Mouse (Mus musculus) limb, embryonic 10.5 days (tissue): ENCODE measurements at regions not wholly inside any gene's neighbourhood (a gene's known extent, or its start where the extent isn't known, plus 50 kb on each side); places are given as distances from the start of the nearest gene placed in this dataset.

ENCODE experiments used
- DNase-seq: peaks from one replicate; pipeline ENCODE4 v3.0.0-alpha.2; 2017; ENCODE audit warnings: low spot score
- H3K27ac ChIP-seq: fragments of 300-500 bp; sonication (generic); 2 replicates; pipeline ENCODE4 v1.5.1; 2016; ENCODE audit warnings: mild to moderate bottlenecking
- H3K27me3 ChIP-seq: fragments of 300-500 bp; sonication (generic); 2 replicates; pipeline ENCODE4 v1.6.1; 2016; ENCODE audit warnings: low read depth, mild to moderate bottlenecking; ENCODE audit not compliant: poor library complexity, severe bottlenecking
- H3K36me3 ChIP-seq: fragments of 300-500 bp; sonication (generic); 2 replicates; pipeline ENCODE4 v1.6.1; 2016; ENCODE audit warnings: mild to moderate bottlenecking, moderate library complexity
- H3K4me1 ChIP-seq: fragments of 300-500 bp; sonication (generic); 2 replicates; pipeline ENCODE4 v1.6.1; 2016
- H3K4me3 ChIP-seq: fragments of 300-500 bp; sonication (generic); 2 replicates; pipeline ENCODE4 v1.5.1; 2016; ENCODE audit warnings: mild to moderate bottlenecking, moderate library complexity
- H3K9me3 ChIP-seq: fragments of 300-500 bp; sonication (generic); replicated peaks from 2 replicates; pipeline ENCODE4 v1.6.1; 2016; ENCODE audit warnings: mild to moderate bottlenecking
- WGBS: fragments of 180-500 bp; shearing (Covaris S2); methylation state at CpG from one replicate; pipeline ENCODE4 v1.1.7; 2016; 5-methylcytosine and 5-hydroxymethylcytosine counted together

DNA sequence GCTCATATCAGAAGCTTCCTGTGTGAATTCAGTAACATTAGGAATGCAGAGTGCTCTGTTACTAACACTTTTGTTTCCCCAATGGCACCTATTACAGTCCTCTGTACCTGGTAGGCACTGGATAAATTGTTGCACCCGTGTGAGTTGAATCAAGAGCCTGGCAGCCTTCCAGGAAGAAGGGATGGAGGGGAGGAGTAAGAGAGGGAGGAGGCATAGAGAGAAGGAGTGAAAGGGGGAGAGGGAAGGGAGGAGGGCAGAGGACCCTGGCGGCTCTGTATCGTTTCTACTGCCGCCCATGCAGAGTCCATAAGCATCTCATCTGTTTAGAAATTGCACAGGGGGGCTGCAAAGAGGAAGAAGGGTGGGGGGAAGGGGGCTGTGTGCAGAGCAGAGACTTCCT is 215.7 kb upstream of the Zmiz1 start:
- 46% methylated on average over 4 of the region's 4 CpGs for WGBS
- H3K27ac ChIP-seq: peak overlapping the region; percentile 77; the same call in 1 of the 2 replicates
- no peak for DNase-seq

DNA sequence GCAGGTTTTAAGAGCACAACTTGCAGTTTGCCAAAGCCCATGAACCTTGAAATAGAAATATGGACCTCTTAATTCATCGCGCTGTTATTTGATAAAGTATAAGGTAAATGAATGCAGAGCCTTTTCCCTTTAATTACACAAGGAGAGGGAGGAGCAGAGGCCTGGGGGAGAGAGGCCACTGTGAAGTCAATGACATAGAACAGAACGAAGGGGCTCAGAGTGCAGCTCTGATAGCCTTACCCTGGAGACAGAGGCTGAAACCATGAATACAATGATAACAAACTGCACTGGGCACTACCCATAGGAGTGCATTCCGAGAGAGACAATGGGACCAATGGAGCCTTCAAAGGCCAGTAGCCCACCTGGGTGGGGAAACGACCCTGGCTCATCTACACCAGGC is 215.3 kb upstream of the Zmiz1 start:
- no peak for DNase-seq
- WGBS: 76% methylated on average over 5 of the region's 5 CpGs
- Histone ChIP-seq H3K27ac (peak overlapping the region; percentile 77), H3K4me3 (no peak overlapping the region), H3K4me1 (peaks cover 53% of the 10 kb centered on the region), H3K36me3 (no peaks in the 10 kb centered on the region), H3K9me3 (no peaks in the 10 kb centered on the region), H3K27me3 (no peaks in the 10 kb centered on the region)

More for the DNA sequence above, 215.7 kb upstream of the Zmiz1 start:
- Histone ChIP-seq H3K9me3 (no peaks in the 10 kb centered on the region), H3K4me3 (no peak overlapping the region), H3K4me1 (peaks cover 53% of the 10 kb centered on the region), H3K27me3 (no peaks in the 10 kb centered on the region), H3K36me3 (no peaks in the 10 kb centered on the region)

DNA sequence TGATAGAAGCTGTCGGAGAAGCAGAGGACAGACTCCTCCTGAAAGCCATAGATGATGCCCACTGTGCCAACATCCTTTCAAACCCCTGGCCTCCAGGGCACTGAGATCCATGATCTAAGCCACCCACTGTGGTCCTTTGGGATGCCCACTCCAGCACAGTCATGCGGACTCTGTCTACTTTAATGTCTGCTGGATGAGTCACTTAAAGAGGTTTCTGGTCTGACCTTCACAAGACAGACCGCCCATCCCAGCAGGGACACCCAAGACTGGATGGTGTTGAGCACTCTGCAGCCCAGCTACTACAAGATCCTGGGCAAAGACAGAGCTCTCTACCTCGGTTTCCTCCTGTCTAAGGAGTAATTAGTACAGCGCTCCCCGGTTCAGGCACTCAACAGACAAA is 214.1 kb upstream of the Zmiz1 start:
- H3K4me1 ChIP-seq: peaks cover 44% of the 10 kb centered on the region
- DNase-seq: no peak
- no peaks in the 10 kb centered on the region for H3K27me3 ChIP-seq
- peak overlapping the region; percentile 77 for H3K27ac ChIP-seq
- no peaks in the 10 kb centered on the region for H3K9me3 ChIP-seq
- 90% methylated on average over 6 of the region's 6 CpGs for WGBS
- no peaks in the 10 kb centered on the region for H3K36me3 ChIP-seq
- H3K4me3 ChIP-seq: no peak overlapping the region

DNA sequence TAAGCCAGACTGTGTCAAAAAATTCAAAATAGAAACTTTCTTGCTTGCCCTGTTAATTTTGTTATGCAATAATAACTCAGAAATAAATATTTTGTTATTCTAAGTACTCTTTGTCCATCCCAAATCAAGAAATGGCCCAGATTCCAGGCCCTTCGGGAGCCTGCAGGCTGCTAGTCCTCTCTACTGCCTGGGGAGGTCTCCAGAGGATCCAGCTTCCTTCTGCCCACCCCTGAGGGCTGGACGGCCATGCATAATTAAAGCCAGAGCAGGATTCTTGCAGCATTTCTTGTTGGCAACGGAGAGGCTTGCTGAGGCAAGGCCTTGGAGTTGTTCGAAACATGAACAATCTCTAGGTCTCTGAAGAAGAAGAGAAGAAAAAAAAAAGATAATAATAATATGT is 213.3 kb upstream of the Zmiz1 start:
- Histone ChIP-seq H3K4me1 (peaks cover 36% of the 10 kb centered on the region), H3K36me3 (no peaks in the 10 kb centered on the region), H3K4me3 (no peak overlapping the region), H3K9me3 (no peaks in the 10 kb centered on the region), H3K27ac (peak overlapping the region; percentile 77), H3K27me3 (no peaks in the 10 kb centered on the region)
- DNase-seq: no peak
- 41% methylated on average over 4 of the region's 4 CpGs for WGBS

DNA sequence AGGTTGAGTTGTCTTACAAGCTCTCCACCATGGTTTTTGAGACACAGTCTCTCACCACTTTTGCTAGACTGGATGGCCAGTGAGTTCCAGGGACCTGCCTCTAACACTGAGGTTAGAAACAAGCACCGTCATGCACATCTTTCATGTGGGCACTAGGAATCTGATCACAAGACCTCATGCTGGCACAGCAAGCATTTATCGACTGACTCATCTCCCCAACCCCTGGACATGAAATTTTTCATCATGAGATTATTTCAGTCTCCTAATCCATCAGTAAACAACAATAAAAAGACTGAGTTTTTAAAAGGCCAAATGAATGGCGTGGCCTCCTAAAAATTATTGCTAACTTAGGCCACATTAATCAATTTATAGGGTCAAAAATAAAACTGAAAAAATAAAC is 210.0 kb upstream of the Zmiz1 start:
- Histone ChIP-seq H3K4me1 (peaks cover 20% of the 10 kb centered on the region), H3K27me3 (no peaks in the 10 kb centered on the region), H3K9me3 (no peaks in the 10 kb centered on the region), H3K27ac (no peak overlapping the region), H3K4me3 (no peak overlapping the region), H3K36me3 (no peaks in the 10 kb centered on the region)
- WGBS: 91% methylated on average over 3 of the region's 3 CpGs
- no peak for DNase-seq

DNA sequence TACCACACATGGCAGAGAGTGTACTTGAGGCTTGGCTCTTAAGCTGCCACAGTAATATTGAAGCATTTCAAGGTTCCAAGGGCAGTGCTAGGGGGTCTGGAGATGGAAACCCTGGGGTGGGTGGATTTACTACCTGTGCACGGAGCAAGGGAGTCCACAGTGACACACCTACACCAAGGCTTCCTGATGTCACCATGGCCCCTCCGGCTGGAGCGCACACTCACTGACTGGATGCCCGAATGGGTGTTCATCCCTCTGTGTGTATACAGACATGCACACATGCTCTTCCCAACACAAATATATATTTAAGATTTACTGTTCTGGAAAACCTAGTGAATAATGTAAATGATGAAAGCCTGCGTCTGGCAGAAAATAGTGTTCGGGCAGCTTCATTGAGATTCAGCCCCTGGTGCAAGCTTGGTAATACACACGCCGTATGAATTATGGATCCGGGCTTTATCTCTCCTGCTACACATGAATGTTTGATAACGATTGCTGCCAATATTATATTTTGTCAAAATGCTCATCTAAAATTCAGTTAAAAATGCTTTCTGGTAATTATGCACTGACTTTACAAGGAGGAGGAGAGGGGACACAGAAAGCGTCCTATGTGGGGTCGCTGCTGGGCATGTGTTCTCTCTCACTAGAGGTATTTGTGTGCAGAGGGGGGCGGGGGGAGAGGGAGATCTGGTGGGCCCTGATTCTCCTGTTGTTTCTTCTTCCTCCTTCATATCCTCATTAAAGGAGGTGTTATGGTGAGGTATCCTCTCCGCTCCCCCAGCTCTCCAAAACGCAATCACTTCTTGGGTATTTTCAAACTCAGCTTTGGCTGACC is 205.8 kb upstream of the Zmiz1 start:
- H3K27me3 ChIP-seq: no peaks in the 10 kb centered on the region
- 94% methylated on average over 15 of the region's 15 CpGs for WGBS
- no peak for DNase-seq
- no peak overlapping the region for H3K4me3 ChIP-seq
- no peak overlapping the region for H3K27ac ChIP-seq
- no peaks in the 10 kb centered on the region for H3K9me3 ChIP-seq
- no peaks in the 10 kb centered on the region for H3K4me1 ChIP-seq
- H3K36me3 ChIP-seq: no peaks in the 10 kb centered on the region

DNA sequence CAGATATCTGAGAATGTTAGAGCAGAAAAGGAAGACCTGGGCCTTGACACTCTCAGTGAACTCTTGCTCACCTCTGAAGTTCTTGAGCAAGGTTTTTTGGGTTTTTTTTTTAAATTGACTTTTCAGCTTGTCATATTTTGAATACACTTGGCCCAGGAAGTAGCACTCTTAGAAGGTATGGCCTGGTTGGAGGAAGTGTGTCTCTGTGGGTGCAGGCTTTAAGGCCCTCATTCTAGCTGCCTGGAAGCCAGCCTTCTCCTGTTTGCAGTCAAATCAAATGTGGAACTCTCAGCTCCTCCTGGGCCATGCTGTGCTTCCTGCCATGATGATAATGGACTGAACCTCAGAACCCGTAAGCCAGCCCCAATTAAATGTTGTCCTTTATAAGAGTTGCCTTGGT is 195.9 kb upstream of the Zmiz1 start:
- Histone ChIP-seq H3K27me3 (no peaks in the 10 kb centered on the region), H3K4me1 (peaks cover 29% of the 10 kb centered on the region), H3K4me3 (no peak overlapping the region), H3K27ac (no peak overlapping the region), H3K9me3 (no peaks in the 10 kb centered on the region), H3K36me3 (no peaks in the 10 kb centered on the region)
- 95% methylated on average over 1 of the region's 1 CpGs for WGBS
- no peak for DNase-seq

DNA sequence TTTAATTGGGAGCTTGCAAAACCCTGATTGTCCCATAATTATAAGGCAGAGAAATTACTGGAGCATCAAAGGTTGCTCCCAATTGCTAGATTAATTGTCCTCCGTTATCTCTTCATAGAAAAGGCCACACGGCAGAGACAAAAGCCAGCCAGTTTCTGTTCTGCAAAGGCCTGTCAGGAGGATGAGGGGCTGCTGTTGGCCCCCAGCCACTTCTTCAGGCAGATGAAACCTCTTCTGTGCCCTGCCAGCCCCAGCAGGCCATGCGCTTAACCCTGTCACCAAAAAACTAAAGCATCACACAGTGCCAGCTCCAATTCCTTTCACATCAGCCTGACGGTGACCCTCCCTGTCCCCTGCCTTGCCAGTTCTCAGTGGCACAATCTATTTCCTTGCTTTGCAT is 192.1 kb upstream of the Zmiz1 start:
- Histone ChIP-seq H3K27me3 (peaks cover 6% of the 10 kb centered on the region), H3K9me3 (no peaks in the 10 kb centered on the region), H3K27ac (peak overlapping the region; percentile 54; the same call in 1 of the 2 replicates), H3K4me1 (peaks cover 65% of the 10 kb centered on the region), H3K36me3 (no peaks in the 10 kb centered on the region), H3K4me3 (no peak overlapping the region)
- DNase-seq: no peak
- WGBS: 43% methylated on average over 4 of the region's 4 CpGs

DNA sequence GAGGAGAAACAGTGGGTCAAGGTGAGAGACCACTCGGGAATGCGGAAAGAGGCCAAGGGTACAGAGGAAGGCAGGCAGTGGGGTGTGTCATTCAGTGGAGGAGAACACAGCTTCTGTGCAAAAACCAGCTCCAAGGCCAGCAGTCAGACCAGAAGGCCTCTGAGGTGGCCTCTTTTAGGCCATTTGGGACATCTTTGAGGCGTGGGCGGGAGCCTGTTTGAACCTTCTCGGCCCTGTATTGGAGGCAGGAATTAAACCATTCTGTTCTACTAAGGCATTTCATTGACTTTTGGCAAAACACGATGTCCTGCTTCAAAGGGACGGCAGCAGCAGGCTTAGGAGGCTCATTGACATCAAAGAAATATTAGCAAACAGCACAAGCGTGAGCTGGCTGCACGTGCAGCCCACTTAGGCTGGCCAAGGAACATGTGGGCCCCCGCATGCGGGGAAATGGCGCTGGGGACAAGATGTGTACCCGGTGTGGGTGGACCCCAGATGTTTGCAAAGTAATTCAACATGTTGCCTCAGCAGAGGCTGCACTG is 190.8 kb upstream of the Zmiz1 start:
- DNase-seq: peak; percentile 54
- peaks cover 6% of the 10 kb centered on the region for H3K27me3 ChIP-seq
- H3K9me3 ChIP-seq: no peaks in the 10 kb centered on the region
- WGBS: 59% methylated on average over 13 of the region's 13 CpGs
- H3K36me3 ChIP-seq: no peaks in the 10 kb centered on the region
- peak overlapping the region; percentile 47 for H3K27ac ChIP-seq
- peaks cover 76% of the 10 kb centered on the region for H3K4me1 ChIP-seq
- no peak overlapping the region for H3K4me3 ChIP-seq

DNA sequence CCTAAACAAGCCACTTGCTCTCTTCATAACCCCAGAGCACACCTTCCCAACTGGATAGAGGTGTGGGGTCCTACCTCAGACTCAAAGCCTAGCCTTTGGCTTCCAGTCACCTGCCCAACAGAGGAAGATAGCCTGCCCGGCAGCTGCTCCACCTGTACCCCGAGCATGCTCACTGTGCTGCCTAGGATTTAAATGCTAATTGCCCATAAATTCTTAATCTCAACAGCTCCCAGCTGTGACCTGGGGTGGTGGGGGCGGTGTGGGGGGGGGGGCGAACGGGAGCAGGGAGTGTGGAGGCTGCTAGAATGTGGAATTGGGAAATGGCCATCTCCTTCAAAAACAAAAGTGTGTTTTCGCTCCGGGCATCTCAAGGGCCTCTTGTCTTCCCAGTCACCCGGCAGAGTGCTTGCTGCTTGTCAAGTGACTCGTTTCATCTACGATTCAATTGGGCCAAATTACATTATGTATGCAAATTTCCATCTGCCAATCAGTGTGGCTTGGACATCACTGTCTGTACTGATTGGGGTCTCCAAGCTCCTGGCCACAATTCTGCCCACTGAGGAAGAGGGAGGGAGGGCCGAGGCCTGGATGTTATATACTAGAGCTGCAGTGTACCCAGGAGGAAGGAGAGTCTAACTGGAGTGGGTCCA is 188.6 kb upstream of the Zmiz1 start:
- peaks cover 6% of the 10 kb centered on the region for H3K27me3 ChIP-seq
- H3K27ac ChIP-seq: 0 out of 2 replicates have a peak overlapping the region, but pooled peaks have one; percentile 56
- H3K4me1 ChIP-seq: peaks cover 86% of the 10 kb centered on the region
- H3K9me3 ChIP-seq: no peaks in the 10 kb centered on the region
- no peak for DNase-seq
- H3K4me3 ChIP-seq: no peak overlapping the region
- WGBS: 52% methylated on average over 11 of the region's 11 CpGs
- H3K36me3 ChIP-seq: no peaks in the 10 kb centered on the region

DNA sequence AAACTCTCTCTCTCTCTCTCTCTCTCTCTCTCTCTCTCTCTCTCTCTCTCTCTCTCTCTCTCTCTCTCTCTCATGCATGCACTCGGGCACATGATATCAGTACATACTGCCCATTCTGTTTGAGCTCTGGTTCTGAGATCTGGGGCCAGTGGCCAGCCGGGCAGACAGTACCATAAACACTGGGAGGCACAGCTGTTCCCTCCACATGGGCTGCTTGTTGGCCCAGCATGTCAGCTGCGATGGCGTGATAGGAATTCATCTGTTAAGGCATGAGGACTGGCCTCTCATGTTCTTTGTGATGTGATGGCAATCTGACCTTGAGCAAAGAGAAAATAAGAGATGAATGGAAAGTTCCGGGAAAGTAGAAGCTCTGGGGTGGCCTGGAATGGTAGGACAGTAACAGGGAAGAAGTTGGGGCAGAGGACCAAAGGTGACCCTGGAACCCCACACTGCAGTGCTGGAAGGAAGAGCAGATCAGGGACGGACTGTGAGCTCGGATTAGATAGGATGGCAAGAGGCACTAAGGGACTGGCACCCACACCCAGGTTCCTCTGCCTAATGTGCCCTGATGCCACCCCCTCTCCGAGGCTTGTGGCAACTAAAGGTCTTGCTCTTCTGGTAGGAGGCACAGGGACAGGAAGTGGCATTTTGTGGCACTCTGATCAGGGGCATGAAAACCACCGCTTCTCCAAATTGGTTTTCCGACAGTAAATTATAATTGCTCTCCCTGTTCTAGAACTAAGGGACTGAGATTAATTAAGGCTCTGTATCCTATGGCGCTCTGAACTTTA is 186.4 kb upstream of the Zmiz1 start:
- H3K27ac ChIP-seq: peak overlapping the region; percentile 58
- H3K4me3 ChIP-seq: no peak overlapping the region
- WGBS: 71% methylated on average over 11 of the region's 11 CpGs
- H3K9me3 ChIP-seq: no peaks in the 10 kb centered on the region
- peaks cover 6% of the 10 kb centered on the region for H3K27me3 ChIP-seq
- no peak for DNase-seq
- H3K4me1 ChIP-seq: peaks cover 68% of the 10 kb centered on the region
- H3K36me3 ChIP-seq: no peaks in the 10 kb centered on the region

DNA sequence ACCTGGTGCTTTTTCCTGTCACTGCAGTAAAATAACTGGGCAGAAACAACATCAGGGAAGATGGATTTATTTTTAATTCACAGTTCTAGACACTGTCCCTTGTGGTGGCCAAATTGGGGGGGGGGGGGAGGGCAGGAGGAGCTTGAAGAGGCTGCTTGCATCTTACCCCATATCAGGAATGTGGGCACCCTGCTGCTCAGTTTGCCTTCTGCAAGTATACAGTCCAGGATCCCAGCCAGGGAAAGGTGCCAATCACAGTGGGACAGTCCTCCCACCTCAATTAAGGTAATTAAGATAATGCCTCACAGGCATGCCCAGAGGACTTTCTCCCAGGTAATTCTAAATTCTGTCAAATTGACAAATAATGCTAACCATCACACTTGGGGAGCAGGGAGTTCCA is 179.2 kb upstream of the Zmiz1 start:
- Histone ChIP-seq H3K4me3 (no peak overlapping the region), H3K4me1 (peaks cover 35% of the 10 kb centered on the region), H3K27ac (peak overlapping the region; percentile 47; the same call in 1 of the 2 replicates), H3K27me3 (peaks cover 4% of the 10 kb centered on the region; the same call in 1 of the 2 replicates), H3K9me3 (no peaks in the 10 kb centered on the region), H3K36me3 (no peaks in the 10 kb centered on the region)
- DNase-seq: no peak
